Mouse (Mus musculus) cerebellum, adult 9-10 months (tissue): ENCODE measurements at regions not wholly inside any gene's neighbourhood (a gene's known extent, or its start where the extent isn't known, plus 50 kb on each side); places are given as distances from the start of the nearest gene placed in this dataset.

Source experiments
- DNase-seq: peaks from one replicate; pipeline ENCODE4 v3.0.0; 2022

DNA sequence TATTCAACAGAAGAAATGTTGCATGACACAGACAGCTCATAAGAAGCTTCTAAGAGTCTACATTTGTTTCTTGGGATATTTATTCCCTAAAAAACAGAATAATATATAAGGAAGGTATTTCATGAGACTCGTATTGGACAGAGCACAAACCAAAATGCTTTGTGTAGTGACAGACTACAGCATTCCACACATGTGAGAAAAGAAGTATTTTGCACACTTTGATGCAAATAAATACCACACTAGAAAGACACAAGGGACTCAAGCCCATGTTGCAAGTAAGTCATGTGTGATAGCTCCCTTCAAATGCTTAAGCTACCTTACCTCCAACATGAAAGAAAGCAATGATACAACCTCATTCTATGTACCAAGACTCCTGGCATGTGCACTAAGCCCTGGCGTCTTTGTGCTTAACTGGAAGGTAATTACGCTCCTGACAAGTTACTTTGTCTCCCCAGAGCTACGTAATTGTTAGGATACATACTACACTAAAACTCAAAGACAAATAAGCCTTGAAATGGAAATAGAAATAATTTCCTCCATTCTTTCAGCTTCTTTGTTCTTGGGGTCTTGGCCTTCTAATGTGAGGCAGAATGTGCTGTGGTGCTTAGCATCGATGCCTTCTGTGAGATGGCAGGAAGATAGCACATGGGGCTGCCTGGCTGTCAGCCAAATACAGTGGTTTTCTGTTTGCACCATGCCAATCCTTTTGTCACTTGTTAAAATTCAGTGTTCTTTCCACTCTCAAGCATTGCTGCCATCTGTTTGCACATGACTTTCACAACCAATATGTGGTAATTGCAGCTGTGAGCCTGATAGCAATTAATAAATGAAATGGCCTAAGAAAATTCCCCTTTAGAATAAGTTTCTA, 1214.4 kb upstream of the Igfbp7 start:
- no peak for DNase-seq

DNA sequence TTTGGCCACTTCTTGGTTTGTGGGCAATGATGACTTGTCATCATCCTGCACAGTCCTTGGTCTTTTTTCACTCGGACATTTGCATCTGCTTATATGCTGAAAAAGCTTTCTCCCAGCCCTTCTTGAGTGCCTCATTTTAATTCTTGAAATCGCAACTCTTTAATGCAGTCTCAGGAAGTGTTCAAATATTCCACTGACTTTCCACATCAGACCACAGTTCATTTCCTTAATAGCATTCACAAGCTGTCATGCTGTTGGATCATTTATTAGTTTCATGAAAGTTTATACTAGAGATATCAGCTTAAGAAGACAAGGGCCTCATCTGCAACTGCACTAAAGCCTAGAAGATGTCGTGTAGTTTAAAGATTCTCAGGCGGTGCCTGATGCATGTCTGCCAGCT, 1200.5 kb upstream of the Igfbp7 start:
- no peak for DNase-seq

DNA sequence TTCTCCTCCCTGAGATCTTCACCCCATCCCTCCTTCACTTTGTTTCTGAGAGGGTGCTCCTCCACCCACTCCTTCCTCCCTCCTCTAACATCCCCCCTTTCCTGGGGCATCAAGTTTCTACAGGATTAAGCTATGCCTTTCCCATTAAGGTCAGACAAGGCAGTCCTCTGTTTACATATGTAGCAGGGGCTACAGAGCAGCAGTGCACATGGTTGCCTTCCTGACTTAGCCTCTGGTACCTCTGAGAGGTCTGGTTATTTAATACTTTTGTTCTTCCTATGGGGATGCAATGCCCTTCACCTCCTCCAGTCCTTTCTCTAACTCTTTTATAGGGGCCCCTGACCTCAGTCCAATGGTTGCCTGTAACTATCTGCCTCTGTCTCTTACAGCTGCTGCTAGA, 1194.8 kb upstream of the Igfbp7 start:
- no peak for DNase-seq

DNA sequence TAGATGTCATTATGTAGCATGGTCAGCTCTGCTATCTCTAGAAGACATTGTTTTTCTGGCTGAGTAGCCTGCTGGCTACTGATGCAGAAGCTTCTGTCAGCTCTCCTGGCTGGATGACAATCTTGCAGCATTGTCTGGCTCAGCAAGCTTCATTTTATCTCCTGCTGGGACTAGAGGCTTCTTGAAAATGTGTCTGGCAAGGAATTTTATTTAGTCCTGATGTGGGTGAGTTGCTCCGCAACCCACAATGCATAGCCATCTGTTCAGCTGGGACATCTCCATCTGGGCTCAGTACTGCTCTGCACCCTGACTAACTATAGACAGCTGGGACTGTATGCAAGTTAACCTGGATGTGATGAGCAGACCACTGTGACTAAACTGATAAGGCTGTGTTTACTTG, 1177.0 kb upstream of the Igfbp7 start:
- DNase-seq: peak; percentile 4

DNA sequence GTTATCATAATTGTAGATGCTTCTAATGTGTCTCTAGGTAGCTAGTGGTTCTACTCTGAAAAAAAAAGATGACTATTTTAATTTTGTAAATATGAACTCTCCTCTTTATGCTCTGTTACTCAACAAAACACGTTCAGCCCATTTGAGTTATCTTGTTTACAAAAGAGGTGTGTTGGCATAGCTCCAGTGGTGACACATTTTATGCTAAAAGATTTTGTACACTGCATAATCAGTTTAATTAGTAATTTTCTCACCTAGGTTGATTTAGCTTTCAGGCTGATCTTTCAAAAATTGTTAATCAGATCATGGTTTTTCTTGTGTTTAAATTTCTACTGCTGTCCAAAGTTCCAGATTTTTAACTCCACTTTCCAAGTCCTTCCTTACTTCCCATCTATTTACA, 1149.1 kb upstream of the Igfbp7 start:
- DNase-seq: no peak

DNA sequence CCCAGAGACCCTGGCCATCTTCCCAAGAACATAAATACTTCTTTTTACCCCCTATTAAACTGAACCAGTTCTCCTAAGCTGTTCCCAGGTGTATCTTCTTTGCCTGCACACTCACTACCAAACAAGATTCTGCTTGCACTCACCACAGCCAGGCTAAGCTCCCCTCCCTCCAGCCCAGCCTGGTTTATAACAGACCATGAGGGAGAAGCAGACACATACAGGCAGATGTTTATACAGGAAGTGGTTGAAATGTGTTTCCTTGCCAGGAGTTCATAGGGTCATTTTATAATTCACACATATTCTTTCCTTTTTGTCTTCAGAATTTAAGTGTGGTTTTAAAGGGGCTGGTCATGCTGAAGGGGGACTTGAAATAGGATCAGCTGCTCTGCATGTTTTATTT, 1127.5 kb upstream of the Igfbp7 start:
- DNase-seq: no peak
